In genomic region chr14:105883215-105883614, GRCm38 (mm10) we compare ENCODE assay signal across 34 mouse cellular contexts.
"Had no signal": no experiment of that assay in that cellular context is flagged by ENCODE, and none has a peak within 500 bp of the region (broad histone marks: within the 10 kb centered on the region; RNA-seq: fewer than 3 reads in every experiment).

No protein-coding gene starts in this region.

- H3K9me3 ChIP-seq: heart, embryonic 10.5 days; heart, embryonic 12.5 days; heart, embryonic 13.5 days; heart, embryonic 15.5 days; hindbrain, embryonic 10.5 days; hindbrain, embryonic 12.5 days; hindbrain, embryonic 13.5 days; hindbrain, embryonic 15.5 days; intestine, embryonic 15.5 days; kidney, embryonic 15.5 days had no signal

- H3K27me3 ChIP-seq: heart, embryonic 12.5 days; heart, embryonic 13.5 days; heart, embryonic 15.5 days; hindbrain, embryonic 12.5 days; hindbrain, embryonic 13.5 days; hindbrain, embryonic 15.5 days; intestine, embryonic 15.5 days; kidney, embryonic 15.5 days had no signal

- H3K4me3 ChIP-seq: heart, embryonic 10.5 days; heart, embryonic 12.5 days; heart, embryonic 13.5 days; heart, embryonic 15.5 days; hindbrain, embryonic 10.5 days; hindbrain, embryonic 12.5 days; hindbrain, embryonic 13.5 days; hindbrain, embryonic 15.5 days; intestine, embryonic 15.5 days; kidney, embryonic 15.5 days; layer of hippocampus, adult 2 months had no signal

- H3K27ac ChIP-seq: heart, embryonic 10.5 days; heart, embryonic 13.5 days; heart, embryonic 15.5 days; hindbrain, embryonic 10.5 days; hindbrain, embryonic 12.5 days; hindbrain, embryonic 13.5 days; hindbrain, embryonic 14.5 days; hindbrain, embryonic 15.5 days; hindbrain, postnatal 0 days; intestine, embryonic 15.5 days; kidney, embryonic 15.5 days; kidney, postnatal 0 days; layer of hippocampus, adult 2 months had no signal

- ATAC-seq: hindbrain, embryonic 16.5 days; hindbrain, postnatal 0 days; inflammation-experienced regulatory T-cells, adult 6 months; intestine, embryonic 15.5 days; intestine, embryonic 16.5 days; intestine, postnatal 0 days had no signal

- H3K36me3 ChIP-seq: heart, embryonic 10.5 days; heart, embryonic 12.5 days; heart, embryonic 13.5 days; heart, embryonic 15.5 days; hindbrain, embryonic 10.5 days; hindbrain, embryonic 12.5 days; hindbrain, embryonic 13.5 days; hindbrain, embryonic 15.5 days; intestine, embryonic 15.5 days; kidney, embryonic 15.5 days had no signal

- H3K4me1 ChIP-seq: heart, embryonic 15.5 days; hindbrain, embryonic 10.5 days; hindbrain, embryonic 12.5 days; hindbrain, embryonic 13.5 days; hindbrain, embryonic 15.5 days; intestine, embryonic 15.5 days; kidney, embryonic 15.5 days had no signal

- H3K9ac ChIP-seq: heart, embryonic 12.5 days; heart, embryonic 13.5 days; heart, embryonic 15.5 days; hindbrain, embryonic 12.5 days; hindbrain, embryonic 13.5 days; hindbrain, embryonic 14.5 days; hindbrain, embryonic 15.5 days; intestine, embryonic 15.5 days; kidney, embryonic 15.5 days had no signal

- DNase-seq: heart, postnatal 10 days; heart, postnatal 14 days; heart, postnatal 36 days; heart, postnatal 4 days; kidney, adult 11 months; kidney, adult 18-20 months; kidney, adult 2 months; kidney, adult 8-10 months; kidney, adult 9 months; kidney, postnatal 10 days; kidney, postnatal 14 days; kidney, postnatal 25 days; kidney, postnatal 36 days; kidney, postnatal 4 days; layer of hippocampus, postnatal 36 days had no signal

- H3K4me2 ChIP-seq: heart, embryonic 11.5 days; heart, embryonic 12.5 days; heart, embryonic 13.5 days; heart, embryonic 15.5 days; hindbrain, embryonic 12.5 days; hindbrain, embryonic 13.5 days; hindbrain, embryonic 14.5 days; hindbrain, embryonic 15.5 days; intestine, embryonic 15.5 days; kidney, embryonic 15.5 days had no signal
